9 mouse cellular contexts compared by ENCODE assay signal in genomic region chr3:135631096-135631457, GRCm38 (mm10).
DNase-seq lines count a peak whose midpoint lies in the region; ATAC-seq and TF ChIP-seq lines count a peak whose summit lies in the region.
"Had no signal": no experiment of that assay in that cellular context is flagged by ENCODE, and none has a peak within 500 bp of the region (broad histone marks: within the 10 kb centered on the region; RNA-seq: fewer than 3 reads in every experiment).

No protein-coding gene starts in this region.

- H3K36me3 ChIP-seq in heart, embryonic 15.5 days: peaks cover 12% of the 10 kb centered on the region
- peaks cover 6% of the 10 kb centered on the region for H3K36me3 ChIP-seq in spleen, adult 2 months (ENCODE audit: control insufficient read depth, insufficient read depth, low read length)
- peaks cover 9% of the 10 kb centered on the region for H3K36me3 ChIP-seq in liver, adult 2 months (ENCODE audit: control insufficient read depth, insufficient read depth, low read length)

- no peak overlapping the region for H3K9ac ChIP-seq in heart, embryonic 15.5 days
- H3K9ac ChIP-seq in liver, adult 2 months (ENCODE audit: low read depth, low read length): no peak overlapping the region
- H3K9ac ChIP-seq: neural tube, embryonic 12.5 days had no signal

- 53% methylated on average over 10 of the region's 10 CpGs for WGBS in heart, embryonic 15.5 days
- WGBS in spleen, adult 2 months: 67% methylated on average over 10 of the region's 10 CpGs
- 74% methylated on average over 10 of the region's 10 CpGs for WGBS in liver, adult 2 months

- H3K79me2 ChIP-seq in liver, adult 2 months (ENCODE audit: control insufficient read depth, insufficient read depth, low read length): no peaks in the 10 kb centered on the region

- H3K4me1 ChIP-seq in heart, embryonic 15.5 days (replicated peaks): peaks cover 18% of the 10 kb centered on the region
- H3K4me1 ChIP-seq in spleen, adult 2 months (ENCODE audit: control insufficient read depth, insufficient read depth, insufficient read length): peaks cover 21% of the 10 kb centered on the region
- no peaks in the 10 kb centered on the region for H3K4me1 ChIP-seq in cortical plate, adult 2 months (ENCODE audit: control insufficient read depth, insufficient read depth, low read length)
- H3K4me1 ChIP-seq in liver, adult 2 months (ENCODE audit: control insufficient read depth, insufficient read depth, low read length): no peaks in the 10 kb centered on the region
- H3K4me1 ChIP-seq: neural tube, embryonic 12.5 days had no signal

- no peaks in the 10 kb centered on the region for H3K9me3 ChIP-seq in heart, embryonic 15.5 days (replicated peaks)
- H3K9me3 ChIP-seq: neural tube, embryonic 12.5 days had no signal

- no peak overlapping the region for H3K27ac ChIP-seq in heart, embryonic 15.5 days
- H3K27ac ChIP-seq in spleen, adult 2 months (ENCODE audit: insufficient read depth, low read length): no peak overlapping the region
- H3K27ac ChIP-seq in cortical plate, adult 2 months (ENCODE audit: insufficient read depth, low read length): no peak overlapping the region
- H3K27ac ChIP-seq in liver, adult 2 months (replicated peaks; ENCODE audit: insufficient read depth, low read depth, low read length): no peak overlapping the region
- H3K27ac ChIP-seq: neural tube, embryonic 12.5 days had no signal

- H3K4me3 ChIP-seq in heart, embryonic 15.5 days: no peak overlapping the region
- H3K4me3 ChIP-seq in spleen, adult 2 months (ENCODE audit: extremely low read depth, insufficient read depth, insufficient read length): no peak overlapping the region
- no peak overlapping the region for H3K4me3 ChIP-seq in cortical plate, adult 2 months (ENCODE audit: insufficient read depth, low read length)
- no peak overlapping the region for H3K4me3 ChIP-seq in liver, adult 2 months (ENCODE audit: insufficient read depth, low read depth, low read length)
- H3K4me3 ChIP-seq: neural tube, embryonic 12.5 days had no signal

- 0 out of 2 replicates have a peak, but pooled peaks have one; percentile 16 for ATAC-seq in heart, embryonic 15.5 days (replicated peaks; ENCODE audit: insufficient number of reproducible peaks, insufficient read depth, low FRiP score, low read depth)

- H3K4me2 ChIP-seq in heart, embryonic 15.5 days: no peak overlapping the region
- H3K4me2 ChIP-seq: neural tube, embryonic 12.5 days had no signal

- H3K27me3 ChIP-seq in heart, embryonic 15.5 days: no peaks in the 10 kb centered on the region
- H3K27me3 ChIP-seq in spleen, adult 2 months (ENCODE audit: control insufficient read depth, insufficient read depth, low read length): no peaks in the 10 kb centered on the region
- H3K27me3 ChIP-seq in liver, adult 2 months (ENCODE audit: control insufficient read depth, insufficient read depth, low read length): no peaks in the 10 kb centered on the region
- H3K27me3 ChIP-seq: neural tube, embryonic 12.5 days had no signal

- no peak for TF ChIP-seq POLR2A in spleen, adult 2 months (IDR thresholded peaks at IDR 0.05; ENCODE audit: low read depth, low read length)
- no peak for TF ChIP-seq POLR2A in cortical plate, adult 2 months (IDR thresholded peaks at IDR 0.05; ENCODE audit: extremely low read depth, insufficient read depth, low read length)
- no peak for TF ChIP-seq POLR2A in liver, adult 2 months (IDR thresholded peaks at IDR 0.05; ENCODE audit: extremely low read depth, insufficient read depth, low read length)

- TF ChIP-seq CTCF in spleen, adult 2 months (IDR thresholded peaks at IDR 0.05; ENCODE audit: extremely low read depth, insufficient read depth, insufficient read length, insufficient replicate concordance): peak; percentile 11; the same call in 1 of the 2 replicates
- peak; percentile 42 for TF ChIP-seq CTCF in cortical plate, adult 2 months (IDR thresholded peaks at IDR 0.05; ENCODE audit: extremely low read depth, insufficient read depth, low read length)
- TF ChIP-seq CTCF in liver, adult 2 months (IDR thresholded peaks at IDR 0.05; ENCODE audit: low read depth, low read length): peak; percentile 26; the same call in 1 of the 2 replicates

- no peak for DNase-seq in heart, postnatal 25 days (ENCODE audit: low spot score)
- DNase-seq in spleen, adult 2 months (ENCODE audit: low read depth in 1 of 2, low spot score in 2 of 2): no peak
- DNase-seq in spleen, postnatal 10 days (ENCODE audit: low spot score in 2 of 2): no peak
- DNase-seq in liver, adult 2 months (ENCODE audit: extremely low read depth, low read depth, low spot score): no peak
- DNase-seq in gastrocnemius, postnatal 25 days: no peak
- no peak for DNase-seq in c-Kit-positive CD71-positive TER-119-positive erythroid progenitor cells, embryonic 14.5 days (ENCODE audit: low spot score)

- intact Hi-C loops in heart, postnatal 25 days (cut with DNase I): no loop called here
